Mouse (Mus musculus): Measurements from ENCODE around the gene Ceacam2. TPM values are rescaled to one million over a fixed set of nuclear protein-coding genes. Genes with fewer than 3 reads are reported as not detected.

The Ceacam2 gene
- 0.04 TPM in 1 of 2 replicates, not detected in the other for polyA plus RNA-seq (2012)

GRCm38 (mm10) chr7:25539376-25539907, at the start of gene Ceacam2:
Gene Ceacam2, minus strand, starts transcription at chr7:25539857.

GRCm38 (mm10) chr7:25477091-25477751, 62.4 kb downstream of the Ceacam2 start, which contains the start of gene Ceacam1:
Gene Ceacam1, minus strand, starts transcription at chr7:25477603.

Other genes with a start within 250 kb of the Ceacam2 start
- 40.1 and 47.3 TPM in 2 replicates for gene Pafah1b3, start 241.9 kb downstream of the Ceacam2 start, polyA plus RNA-seq (2012)
- 0.06 and 0.29 TPM in 2 replicates for gene Prr19, start 238.4 kb downstream of the Ceacam2 start, polyA plus RNA-seq (2012)
- 0.12 and 0.65 TPM in 2 replicates for gene Tmem145, start 233.8 kb downstream of the Ceacam2 start, polyA plus RNA-seq (2012)
- gene Megf8, start 222.7 kb downstream of the Ceacam2 start, polyA plus RNA-seq (2012) = 12.6 and 17.7 TPM in 2 replicates
- gene Cnfn, start 170.1 kb downstream of the Ceacam2 start, polyA plus RNA-seq (2012) = not detected in 2 replicates
- 23.8 and 28.8 TPM in 2 replicates for gene Lipe, start 141.1 kb downstream of the Ceacam2 start, polyA plus RNA-seq (2012)
- gene Cxcl17, start 127.0 kb downstream of the Ceacam2 start, polyA plus RNA-seq (2012) = not detected in 2 replicates
- 3.6 and 5.0 TPM in 2 replicates for gene Ceacam1, start 62.3 kb downstream of the Ceacam2 start, polyA plus RNA-seq (2012)
- not detected in 2 replicates for gene Erich4, start 76.0 kb upstream of the Ceacam2 start, polyA plus RNA-seq (2012)
- gene Dmac2, start 79.6 kb upstream of the Ceacam2 start, polyA plus RNA-seq (2012) = 46.7 and 53.3 TPM in 2 replicates
- gene B3gnt8, start 86.8 kb upstream of the Ceacam2 start, polyA plus RNA-seq (2012) = 23.4 and 41.7 TPM in 2 replicates
- gene Bckdha, start 119.1 kb upstream of the Ceacam2 start, polyA plus RNA-seq (2012) = 101 TPM in 2 replicates
- 342 and 378 TPM in 2 replicates for gene Exosc5, start 119.3 kb upstream of the Ceacam2 start, polyA plus RNA-seq (2012)
- gene Tmem91, start 135.3 kb upstream of the Ceacam2 start, polyA plus RNA-seq (2012) = 0.66 and 0.83 TPM in 2 replicates
- gene B9d2, start 140.9 kb upstream of the Ceacam2 start, polyA plus RNA-seq (2012) = 95.6 and 108 TPM in 2 replicates
- gene Tgfb1, start 147.1 kb upstream of the Ceacam2 start, polyA plus RNA-seq (2012) = 1,389 and 1,401 TPM in 2 replicates
- 84.5 and 100 TPM in 2 replicates for gene Ccdc97, start 179.2 kb upstream of the Ceacam2 start, polyA plus RNA-seq (2012)
- gene Hnrnpul1, start 214.9 kb upstream of the Ceacam2 start, polyA plus RNA-seq (2012) = 270 and 280 TPM in 2 replicates
- 2.4 TPM in 2 replicates for gene Axl, start 248.8 kb upstream of the Ceacam2 start, polyA plus RNA-seq (2012)

Measured in megakaryocyte-erythroid progenitor cell, adult 5 weeks (primary cell).